Mouse (Mus musculus) kidney, adult 10 weeks (tissue): Measurements from ENCODE around the gene Fam206a. TPM values are rescaled to one million over a fixed set of nuclear protein-coding genes. Genes with fewer than 3 reads are reported as not detected.

ENCODE experiments used
- polyA plus RNA-seq: library from polyadenylated mRNA; stranded (reverse); fragments of 350-450 nt; fragmentation: Illumina TruSeq; extraction: RNeasy Lipid Tissue Mini Kit (QIAGEN cat#74804); gene quantifications from one replicate; pipeline ENCODE4 v1.2.3, GENCODE M21; 2014; ENCODE audit warnings: low read depth, low replicate concordance

Fam206a gene
- 15.5 TPM for polyA plus RNA-seq

DNA sequence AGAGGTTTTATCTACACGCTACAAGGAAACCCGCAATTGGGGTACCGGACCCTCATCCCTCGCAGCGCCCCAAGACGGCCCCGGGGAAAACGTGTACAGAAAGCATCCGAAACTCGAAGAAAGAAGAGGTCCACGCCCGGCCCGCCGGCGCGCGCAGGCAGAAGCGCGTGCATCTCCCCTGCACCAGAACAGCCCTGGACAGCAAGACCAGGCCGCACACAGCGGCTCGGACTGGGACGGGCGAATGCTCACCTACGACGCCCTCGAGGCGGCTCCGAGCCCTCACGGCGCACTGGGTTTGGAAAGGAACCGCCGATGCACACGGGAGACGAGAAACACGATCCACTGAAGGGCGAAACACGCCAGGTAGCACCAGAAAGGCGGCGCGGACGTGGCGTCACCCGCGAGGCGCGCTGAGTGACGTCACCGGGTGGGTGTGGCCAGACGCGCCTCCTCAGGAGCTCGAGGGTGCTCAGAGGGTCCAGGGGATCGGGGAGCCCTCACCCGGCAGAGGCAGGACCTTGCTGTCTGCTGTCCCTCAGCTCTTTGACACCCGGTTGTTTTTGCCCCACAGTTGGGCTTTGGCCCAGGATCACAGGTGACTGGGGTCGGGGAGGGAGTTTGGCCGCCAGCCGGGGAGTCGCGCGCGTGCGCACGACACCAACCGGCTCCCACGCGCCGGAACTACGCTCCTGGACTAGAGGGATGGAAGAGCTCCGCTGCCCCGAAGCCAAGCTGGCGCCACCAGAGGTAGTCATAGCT is at the start of gene Fam206a, which contains the start of gene Elp1:
Fam206a (plus strand) TSS at position 439 of the 762 bp plus-strand sequence.
Elp1 (minus strand) TSS at position 425 of the 762 bp plus-strand sequence.

Other genes with a start within 250 kb of the Fam206a start
- gene Gm26657, start 62.3 kb upstream of the Fam206a start, polyA plus RNA-seq, result not detected
- not detected for gene Actl7b, start 60.9 kb upstream of the Fam206a start, polyA plus RNA-seq
- not detected for gene Actl7a, start 58.9 kb upstream of the Fam206a start, polyA plus RNA-seq
- 21.2 TPM for gene Elp1, start within 50 bp of the Fam206a start, polyA plus RNA-seq
- gene Ctnnal1, start 62.8 kb downstream of the Fam206a start, polyA plus RNA-seq, result 39.8 TPM
- gene Tmem245, start 145.1 kb downstream of the Fam206a start, polyA plus RNA-seq, result 40.7 TPM
- gene Frrs1l, start 188.0 kb downstream of the Fam206a start, polyA plus RNA-seq, result not detected